Mouse (Mus musculus) ES-E14 (cell line): ENCODE data around the gene Mex3a. TPM values are rescaled to one million over a fixed set of nuclear protein-coding genes. Genes with fewer than 3 reads are reported as not detected.
A peak's percentile ranks its signal among the peaks of the same experiment; 100 is the strongest.

ENCODE experiments used
- DNase-seq: peaks from one replicate; pipeline ENCODE4 v3.0.0-alpha.2; 2013; ENCODE audit warnings: low read depth, low spot score
- H3K27ac ChIP-seq: 2 replicates; pipeline ENCODE4 v1.5.1; 2012; ENCODE audit warnings: low read depth, mild to moderate bottlenecking, low read length, moderate library complexity, mixed read lengths; ENCODE audit not compliant: poor library complexity, insufficient read depth, severe bottlenecking
- H3K36me3 ChIP-seq: 2 replicates; pipeline ENCODE4 v1.6.1; 2012; ENCODE audit warnings: mild to moderate bottlenecking, low read length, moderate library complexity, mixed read lengths; ENCODE audit not compliant: control insufficient read depth, poor library complexity, insufficient read depth, severe bottlenecking
- H3K4me1 ChIP-seq, 2 experiments: fragments of 150-350 bp in 1 of 2; sonication (generic) in 1 of 2; 2 replicates each; pipeline ENCODE4 v1.6.1; 2012; ENCODE audit warnings: low read length in 2 of 2, mild to moderate bottlenecking in 1 of 2, mixed read lengths in 1 of 2; ENCODE audit not compliant: control insufficient read depth in 2 of 2, insufficient read depth in 2 of 2, poor library complexity in 1 of 2
- H3K4me3 ChIP-seq, 2 experiments: fragments of 150-350 bp in 1 of 2; sonication (generic) in 1 of 2; 2 replicates each; pipeline ENCODE4 v1.5.1; 2012; ENCODE audit warnings: low read length in 2 of 2, low read depth in 1 of 2, mild to moderate bottlenecking in 1 of 2, mixed read lengths in 1 of 2; ENCODE audit not compliant: insufficient read depth in 1 of 2, poor library complexity in 1 of 2, severe bottlenecking in 1 of 2
- H3K9ac ChIP-seq: 2 replicates; pipeline ENCODE4 v1.6.1; 2012; ENCODE audit warnings: low read depth, mild to moderate bottlenecking, low read length, mixed read lengths; ENCODE audit not compliant: poor library complexity, insufficient read depth, severe bottlenecking
- H3K9me3 ChIP-seq: fragments of 150-350 bp; sonication (generic); 2 replicates; pipeline ENCODE4 v1.6.1; 2012; ENCODE audit warnings: low read depth, mild to moderate bottlenecking, low read length; ENCODE audit not compliant: control insufficient read depth, insufficient read depth
- CHD2 ChIP-seq: IDR thresholded peaks from 2 replicates; pipeline ENCODE4 v1.6.1; 2014; ENCODE audit warnings: mild to moderate bottlenecking, low read depth, low read length, inconsistent platforms
- HCFC1 ChIP-seq: IDR thresholded peaks from 2 replicates; pipeline ENCODE4 v1.6.1; 2012; ENCODE audit warnings: low read length, inconsistent platforms, borderline replicate concordance; ENCODE audit not compliant: insufficient read depth
- MAFK ChIP-seq: IDR thresholded peaks from 2 replicates; pipeline ENCODE4 v1.6.1; 2014; ENCODE audit warnings: mild to moderate bottlenecking, low read depth, low read length, inconsistent platforms; ENCODE audit not compliant: insufficient read depth
- ZC3H11A ChIP-seq: IDR thresholded peaks from 2 replicates; pipeline ENCODE4 v1.6.1; 2012; ENCODE audit warnings: low read depth, mild to moderate bottlenecking, inconsistent platforms, low read length, borderline replicate concordance
- ZNF384 ChIP-seq: IDR thresholded peaks from 2 replicates; pipeline ENCODE4 v1.6.1; 2012; ENCODE audit warnings: low read depth, low read length, inconsistent platforms
- in situ Hi-C, 2 experiments: fragments of 600-800 bp; cut with MboI; formaldehyde crosslinking; loops; one replicate each; pipeline ENCODE4 v1.15.1; 2025; ENCODE audit warnings: low sequenced_read_pairs in 2 of 2, inconsistent platforms in 1 of 2; ENCODE audit not compliant: unreplicated experiment in 2 of 2
- total RNA-seq: library from RNA; depleted of rRNA; stranded (reverse); fragments of 300-350 nt; gene quantifications from 2 replicates; pipeline ENCODE4 v1.2.3, GENCODE M21; 2012

Mex3a gene
- total RNA-seq, 1 experiment: 24.9 TPM

GRCm38 (mm10) chr3:88543651-88544410 is 11.6 kb downstream of the Mex3a start:
- no peaks in the 10 kb centered on the region for H3K9me3 ChIP-seq
- TF ChIP-seq ZC3H11A (no peak), CHD2 (no peak), MAFK (no peak), ZNF384 (no peak), HCFC1 (no peak)
- H3K36me3 ChIP-seq: peaks cover 5% of the 10 kb centered on the region; the same call in 1 of the 2 replicates
- no peak overlapping the region for H3K4me3 ChIP-seq
- no peak for DNase-seq
- peaks cover 4 to 42% of the 10 kb centered on the region in 2 experiments for H3K4me1 ChIP-seq
- H3K27ac ChIP-seq: no peak overlapping the region
- no peak overlapping the region for H3K9ac ChIP-seq
- in situ Hi-C loops: no loop called here

- no peak overlapping the region for H3K9ac ChIP-seq
- DNase-seq: no peak
- in situ Hi-C loops: no loop called here
- H3K27ac ChIP-seq: no peak overlapping the region
- peaks cover 4 to 41% of the 10 kb centered on the region in 2 experiments for H3K4me1 ChIP-seq
- no peaks in the 10 kb centered on the region for H3K9me3 ChIP-seq
- no peak overlapping the region for H3K4me3 ChIP-seq
- TF ChIP-seq HCFC1 (no peak), MAFK (no peak), ZC3H11A (no peak), CHD2 (no peak), ZNF384 (no peak)
- peaks cover 5% of the 10 kb centered on the region; the same call in 1 of the 2 replicates for H3K36me3 ChIP-seq
These were observed 12.3 kb downstream of the Mex3a start for GRCm38 (mm10) chr3:88544514-88544913.

- Histone ChIP-seq H3K36me3 (peaks cover 5% of the 10 kb centered on the region; the same call in 1 of the 2 replicates), H3K4me3 (peak overlapping the region in 1 of 2 experiments; percentile 4; a peak in 1 of 4 replicates), H3K4me1 (peaks cover 2 to 41% of the 10 kb centered on the region in 2 experiments; a peak in 3 of 4 replicates), H3K9ac (peak overlapping the region; percentile 17), H3K9me3 (no peaks in the 10 kb centered on the region), H3K27ac (no peak overlapping the region)
- in situ Hi-C loops: no loop called here
- no peak for DNase-seq
- no peak for TF ChIP-seq CHD2
- no peak for TF ChIP-seq HCFC1
- no peak for TF ChIP-seq ZNF384
- no peak for TF ChIP-seq ZC3H11A
These were observed 12.9 kb downstream of the Mex3a start for GRCm38 (mm10) chr3:88544955-88545591.

GRCm38 (mm10) chr3:88546674-88547418 is 14.7 kb downstream of the Mex3a start:
- in situ Hi-C loops: no loop called here
- DNase-seq: no peak

More at GRCm38 (mm10) chr3:88546674-88547418, 14.7 kb downstream of the Mex3a start:
- no peak overlapping the region for H3K9ac ChIP-seq
- TF ChIP-seq ZC3H11A: no peak
- TF ChIP-seq HCFC1: no peak
- TF ChIP-seq CHD2: no peak
- no peak for TF ChIP-seq ZNF384
- TF ChIP-seq MAFK: no peak
- peaks cover 2 to 35% of the 10 kb centered on the region in 2 experiments; a peak in 3 of 4 replicates for H3K4me1 ChIP-seq
- H3K36me3 ChIP-seq: peaks cover 4% of the 10 kb centered on the region; the same call in 1 of the 2 replicates
- H3K9me3 ChIP-seq: no peaks in the 10 kb centered on the region
- no peak overlapping the region for H3K4me3 ChIP-seq
- no peak overlapping the region for H3K27ac ChIP-seq
